Mouse (Mus musculus) myocyte (in vitro differentiated cells): ENCODE data around the gene Acsl1.

Experiments used
- POLR2A ChIP-seq: IDR thresholded peaks from one replicate; pipeline ENCODE4 v1.6.1; 2011; ENCODE audit warnings: low read depth, mild to moderate bottlenecking, control low read depth, moderate library complexity; ENCODE audit not compliant: insufficient read length
- REST ChIP-seq: IDR thresholded peaks from one replicate; pipeline ENCODE4 v1.6.1; 2011; ENCODE audit warnings: mild to moderate bottlenecking, control low read depth, moderate library complexity; ENCODE audit not compliant: insufficient read depth, insufficient read length

DNA sequence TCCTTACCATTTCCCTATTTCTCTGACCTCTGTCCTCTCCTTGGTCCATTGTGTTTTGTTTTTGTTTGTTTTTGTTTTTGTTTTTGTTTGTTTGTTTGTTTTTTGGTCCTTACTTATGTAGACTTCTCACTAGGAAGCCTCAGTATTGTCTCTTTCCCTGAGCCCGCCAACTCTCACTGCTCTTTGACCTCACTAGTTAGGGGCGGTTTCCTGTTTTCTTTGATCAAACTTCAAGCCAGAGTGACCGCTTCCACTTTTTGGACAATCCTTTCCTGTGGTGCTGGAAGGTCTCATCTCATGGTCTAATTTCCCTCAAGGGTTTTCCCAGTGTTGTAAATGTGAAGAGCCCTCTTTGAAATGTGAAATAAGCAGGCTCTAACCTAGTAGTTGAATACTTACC, 33.4 kb downstream of the Acsl1 start:
- no peak for TF ChIP-seq REST
- TF ChIP-seq POLR2A, result no peak
